ENCODE assay signal across 29 mouse cellular contexts in genomic region chr3:14738261-14738660, GRCm38 (mm10).
"Had no signal": no experiment of that assay in that cellular context is flagged by ENCODE, and none has a peak within 500 bp of the region (broad histone marks: within the 10 kb centered on the region; RNA-seq: fewer than 3 reads in every experiment).

No protein-coding gene starts in this region.

- H3K27ac ChIP-seq: left cerebral cortex, adult 2 months; limb, embryonic 10.5 days; limb, embryonic 12.5 days; limb, embryonic 13.5 days; limb, embryonic 15.5 days; liver, embryonic 12.5 days; liver, embryonic 13.5 days; liver, embryonic 14.5 days; liver, embryonic 15.5 days; lung, embryonic 15.5 days; macrophage; midbrain, embryonic 12.5 days; neural tube, embryonic 12.5 days had no signal

- H3K9me3 ChIP-seq: limb, embryonic 10.5 days; limb, embryonic 12.5 days; limb, embryonic 13.5 days; limb, embryonic 15.5 days; liver, embryonic 12.5 days; liver, embryonic 13.5 days; liver, embryonic 15.5 days; lung, embryonic 15.5 days; megakaryocyte, embryonic 14.5 days; midbrain, embryonic 12.5 days; neural tube, embryonic 12.5 days had no signal

- H3K36me3 ChIP-seq: limb, embryonic 10.5 days; limb, embryonic 12.5 days; limb, embryonic 13.5 days; limb, embryonic 15.5 days; liver, embryonic 12.5 days; liver, embryonic 13.5 days; liver, embryonic 15.5 days; lung, embryonic 15.5 days; midbrain, embryonic 12.5 days; neural tube, embryonic 12.5 days had no signal

- H3K4me1 ChIP-seq: limb, embryonic 10.5 days; limb, embryonic 12.5 days; limb, embryonic 13.5 days; limb, embryonic 15.5 days; liver, embryonic 12.5 days; liver, embryonic 13.5 days; liver, embryonic 15.5 days; lung, embryonic 15.5 days; megakaryocyte, embryonic 14.5 days; midbrain, embryonic 12.5 days; neural tube, embryonic 12.5 days had no signal

- DNase-seq: layer of hippocampus, postnatal 36 days; left cerebral cortex, postnatal 4 days; liver; liver, embryonic 13.5 days; liver, postnatal 0 days; lung, adult 18-20 months; lung, adult 2 months; lung, embryonic 14.5 days; lung, postnatal 10 days; lung, postnatal 14 days; lung, postnatal 36 days; lung, postnatal 4 days had no signal

- H3K27me3 ChIP-seq: limb, embryonic 12.5 days; limb, embryonic 13.5 days; limb, embryonic 15.5 days; liver, embryonic 12.5 days; liver, embryonic 13.5 days; liver, embryonic 15.5 days; lung, embryonic 15.5 days; megakaryocyte, embryonic 14.5 days; midbrain, embryonic 12.5 days; neural tube, embryonic 12.5 days had no signal

- H3K4me2 ChIP-seq: limb, embryonic 12.5 days; limb, embryonic 13.5 days; limb, embryonic 15.5 days; liver, embryonic 11.5 days; liver, embryonic 12.5 days; liver, embryonic 13.5 days; liver, embryonic 15.5 days; lung, embryonic 14.5 days; lung, embryonic 15.5 days; midbrain, embryonic 11.5 days; midbrain, embryonic 12.5 days; neural tube, embryonic 12.5 days had no signal

- H3K4me3 ChIP-seq: left cerebral cortex, adult 2 months; limb, embryonic 10.5 days; limb, embryonic 12.5 days; limb, embryonic 13.5 days; limb, embryonic 15.5 days; liver, embryonic 12.5 days; liver, embryonic 13.5 days; liver, embryonic 15.5 days; lung, embryonic 15.5 days; megakaryocyte, embryonic 14.5 days; midbrain, embryonic 12.5 days; myocyte; neural tube, embryonic 12.5 days had no signal

- ATAC-seq: liver, embryonic 12.5 days; liver, postnatal 0 days; lung, postnatal 0 days had no signal

- H3K9ac ChIP-seq: limb, embryonic 12.5 days; limb, embryonic 13.5 days; limb, embryonic 15.5 days; liver, embryonic 12.5 days; liver, embryonic 13.5 days; liver, embryonic 14.5 days; liver, embryonic 15.5 days; liver, postnatal 0 days; lung, embryonic 14.5 days; lung, embryonic 15.5 days; midbrain, embryonic 12.5 days; neural tube, embryonic 12.5 days had no signal
